ENCODE assay signal across 23 mouse cellular contexts in the genomic region with DNA sequence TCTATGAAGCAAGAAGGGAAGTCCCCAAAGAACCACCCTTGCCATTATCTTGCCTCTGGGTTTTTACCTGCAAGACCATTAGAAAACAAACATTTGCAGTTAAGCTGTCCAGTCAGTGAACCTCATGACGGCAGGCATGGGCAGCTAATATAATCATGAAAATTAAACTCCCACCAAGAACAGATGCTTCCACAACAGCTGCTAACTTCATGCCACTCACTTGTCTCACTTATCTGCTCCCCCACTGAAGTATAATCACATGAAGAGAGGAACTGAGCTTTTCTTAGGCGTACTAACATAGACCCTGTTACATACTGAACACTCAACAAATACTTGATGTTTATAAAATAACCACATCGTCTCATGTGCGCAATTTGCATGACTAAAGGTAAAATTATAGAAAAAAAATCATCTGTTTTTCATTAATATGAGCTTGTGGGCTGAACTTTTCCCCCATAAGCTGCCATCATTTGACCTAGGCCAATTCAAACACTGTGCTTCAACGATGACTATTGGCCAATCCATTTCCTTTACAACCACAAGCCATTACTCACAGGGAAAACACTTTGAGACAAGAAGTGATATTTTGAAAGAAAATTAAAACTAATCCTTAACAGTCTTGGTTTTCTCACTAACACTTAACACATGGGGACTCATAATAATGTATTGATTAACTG.
DNase-seq lines count a peak whose midpoint lies in the region; TF ChIP-seq lines count a peak whose summit lies in the region.
"Had no signal": no experiment of that assay in that cellular context is flagged by ENCODE, and none has a peak within 500 bp of the region (broad histone marks: within the 10 kb centered on the region; RNA-seq: fewer than 3 reads in every experiment).

No protein-coding gene starts in this region.

- no peaks in the 10 kb centered on the region for H3K36me3 ChIP-seq in C2C12 (ENCODE audit: control insufficient read depth, insufficient read depth)
- H3K36me3 ChIP-seq: embryonic facial prominence, embryonic 12.5 days; embryonic facial prominence, embryonic 15.5 days; G1E; heart, embryonic 10.5 days; hindbrain, embryonic 12.5 days; hindbrain, embryonic 15.5 days had no signal

- no peak overlapping the region for H3ac ChIP-seq in C2C12 (ENCODE audit: control insufficient read depth, insufficient read length, low read depth)

- no peaks in the 10 kb centered on the region for H3K27me3 ChIP-seq in C2C12 (ENCODE audit: control insufficient read depth, insufficient read depth, insufficient read length)
- H3K27me3 ChIP-seq: CH12.LX; embryonic facial prominence, embryonic 12.5 days; embryonic facial prominence, embryonic 15.5 days; hindbrain, embryonic 12.5 days; hindbrain, embryonic 15.5 days had no signal

- no peak for TF ChIP-seq CTCF in C2C12 (IDR thresholded peaks at IDR 0.05; ENCODE audit: control insufficient read depth, insufficient read depth, insufficient read length)

- H3K4me3 ChIP-seq in C2C12 (ENCODE audit: insufficient read depth, poor library complexity, severe bottlenecking): no peak overlapping the region
- H3K4me3 ChIP-seq: embryonic facial prominence, embryonic 12.5 days; embryonic facial prominence, embryonic 15.5 days; heart, embryonic 10.5 days; hindbrain, embryonic 12.5 days; hindbrain, embryonic 15.5 days had no signal

- H3K79me3 ChIP-seq in C2C12 (ENCODE audit: low read depth): no peaks in the 10 kb centered on the region

- DNase-seq in adipocyte (ENCODE audit: low spot score): peak; percentile 12
- peak; percentile 35 for DNase-seq in forelimb bud, embryonic 11.5 days (ENCODE audit: low read depth, low spot score)
- no peak for DNase-seq in retina, embryonic 14.5 days (ENCODE audit: low spot score)
- no peak for DNase-seq in heart, adult 9 months (ENCODE audit: low spot score in 2 of 2)
- no peak for DNase-seq in urinary bladder, postnatal 10 days (ENCODE audit: low spot score)
- DNase-seq: adrenal gland, adult 8-10 months; adrenal gland, postnatal 25 days; cerebellum, adult 11-12 months; cerebellum, adult 8-10 months; cerebellum, postnatal 10 days; cerebellum, postnatal 36 days; embryo, embryonic 11 days; forebrain, postnatal 0 days; gastrocnemius, postnatal 25 days; heart, adult 18-20 months had no signal

- no peaks in the 10 kb centered on the region for H3K79me2 ChIP-seq in C2C12 (ENCODE audit: control insufficient read depth, insufficient read depth)

TF ChIP-seq in C2C12, 6 proteins besides CTCF, POLR2A, EP300 and RAD21:
- peak; percentile 85 for TF ChIP-seq MYOD1 (IDR thresholded peaks at IDR 0.05; ENCODE audit: control insufficient read depth, insufficient read length, low read depth)
- TF ChIP-seq USF1 (IDR thresholded peaks at IDR 0.05; ENCODE audit: low read depth): no peak

Comparison
In these comparisons a context has a peak if more than half of its experiments do, and no peak if none do; other contexts are left out.
1. DNase-seq: peak in adipocyte (single experiment) and forelimb bud, embryonic 11.5 days (single experiment); none in retina, embryonic 14.5 days (single experiment), heart, adult 9 months (0 of 2) and urinary bladder, postnatal 10 days (single experiment).